Mouse (Mus musculus) spleen, adult 2 months (tissue): Measurements from ENCODE around the gene Jarid2. TPM values are rescaled to one million over a fixed set of nuclear protein-coding genes. Genes with fewer than 3 reads are reported as not detected.

Experiments used
- DNase-seq, 2 experiments: peaks; one replicate each; pipeline versions ENCODE4 v3.0.0 to v3.0.0-alpha.2; 2012 to 2021; ENCODE audit warnings: low spot score in 2 of 2, low read depth in 1 of 2
- H3K27ac ChIP-seq: fragments of 200-500 bp; 2 replicates; pipeline ENCODE4 v1.5.1; 2012; ENCODE audit warnings: low read length, inconsistent platforms; ENCODE audit not compliant: insufficient read depth
- H3K27me3 ChIP-seq: fragments of 200-500 bp; 2 replicates; pipeline ENCODE4 v1.6.1; 2012; ENCODE audit warnings: mild to moderate bottlenecking, moderate library complexity, low read length, inconsistent platforms; ENCODE audit not compliant: control insufficient read depth, insufficient read depth
- H3K36me3 ChIP-seq: fragments of 200-500 bp; 2 replicates; pipeline ENCODE4 v1.6.1; 2012; ENCODE audit warnings: mild to moderate bottlenecking, low read length, inconsistent platforms; ENCODE audit not compliant: control insufficient read depth, insufficient read depth
- H3K4me1 ChIP-seq: fragments of 200-500 bp; 2 replicates; pipeline ENCODE4 v1.6.1; 2011; ENCODE audit warnings: inconsistent platforms; ENCODE audit not compliant: control insufficient read depth, insufficient read depth, insufficient read length
- H3K4me3 ChIP-seq: fragments of 200-500 bp; 2 replicates; pipeline ENCODE4 v1.5.1; 2011; ENCODE audit warnings: mild to moderate bottlenecking, inconsistent platforms; ENCODE audit not compliant: insufficient read depth, insufficient read length; ENCODE audit errors: extremely low read depth
- CTCF ChIP-seq: fragments of 200-500 bp; IDR thresholded peaks from 2 replicates; pipeline ENCODE4 v1.5.1; 2011; ENCODE audit warnings: mild to moderate bottlenecking, inconsistent platforms; ENCODE audit not compliant: insufficient read depth, insufficient read length, insufficient replicate concordance; ENCODE audit errors: extremely low read depth
- POLR2A ChIP-seq: fragments of 200-500 bp; IDR thresholded peaks from 2 replicates; pipeline ENCODE4 v1.6.1; 2011; ENCODE audit warnings: low read depth, low read length, inconsistent platforms
- WGBS: fragments of 180-500 bp; shearing (Covaris S2); methylation state at CpG from one replicate; pipeline ENCODE4 v1.1.7; 2018; 5-methylcytosine and 5-hydroxymethylcytosine counted together
- polyA plus RNA-seq: library from polyadenylated mRNA; depleted of rRNA; stranded (reverse); fragments of >200 nt; gene quantifications from 2 replicates; pipeline ENCODE4 v1.2.3, GENCODE M21; 2012

Jarid2 gene
- polyA plus RNA-seq, 1 experiment = 10.9 TPM

DNA sequence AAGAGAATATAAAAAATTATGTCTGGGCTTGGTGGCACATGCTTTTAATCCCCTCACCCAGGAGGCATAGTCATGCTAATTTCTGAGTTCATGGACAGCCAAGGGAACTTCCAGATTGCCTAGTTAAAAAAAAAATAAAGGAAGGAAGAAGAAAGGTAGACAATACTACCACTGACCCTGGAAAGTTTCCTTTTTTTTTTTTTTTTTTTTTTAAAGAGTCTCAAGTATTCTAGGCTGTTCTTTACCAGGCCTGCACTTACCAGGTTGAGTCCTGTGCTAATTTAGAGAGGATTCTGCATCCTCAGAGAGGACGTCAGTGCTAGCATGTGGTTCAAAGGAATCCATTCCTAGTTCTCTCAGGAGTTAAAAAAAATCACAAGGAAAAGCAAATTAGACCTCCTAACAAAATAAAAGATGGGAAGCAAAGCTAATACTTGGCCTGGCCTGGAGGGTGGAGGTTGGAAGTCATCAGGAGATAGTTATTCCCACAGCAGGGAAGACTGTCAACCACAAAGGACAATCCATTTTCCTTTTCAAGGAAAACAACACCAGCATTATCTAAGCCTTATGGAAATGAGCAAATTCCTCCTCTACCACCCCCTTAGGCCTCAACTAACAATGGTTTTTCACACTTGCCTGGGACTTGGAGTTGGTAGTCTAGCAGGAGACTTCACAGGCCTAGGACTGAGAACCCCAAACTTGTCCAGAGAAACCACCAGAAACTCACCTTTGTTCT lies 961 bp upstream of the Jarid2 start:
- H3K27me3 ChIP-seq = no peaks in the 10 kb centered on the region; the same call in 1 of the 2 replicates
- H3K36me3 ChIP-seq = no peaks in the 10 kb centered on the region
- no peak for DNase-seq
- 91% methylated on average over 1 of the region's 1 CpGs for WGBS
- peaks cover 2% of the 10 kb centered on the region; the same call in 1 of the 2 replicates for H3K4me1 ChIP-seq
- no peak overlapping the region for H3K27ac ChIP-seq
- TF ChIP-seq POLR2A (no peak), CTCF (no peak)
- H3K4me3 ChIP-seq = no peak overlapping the region

DNA sequence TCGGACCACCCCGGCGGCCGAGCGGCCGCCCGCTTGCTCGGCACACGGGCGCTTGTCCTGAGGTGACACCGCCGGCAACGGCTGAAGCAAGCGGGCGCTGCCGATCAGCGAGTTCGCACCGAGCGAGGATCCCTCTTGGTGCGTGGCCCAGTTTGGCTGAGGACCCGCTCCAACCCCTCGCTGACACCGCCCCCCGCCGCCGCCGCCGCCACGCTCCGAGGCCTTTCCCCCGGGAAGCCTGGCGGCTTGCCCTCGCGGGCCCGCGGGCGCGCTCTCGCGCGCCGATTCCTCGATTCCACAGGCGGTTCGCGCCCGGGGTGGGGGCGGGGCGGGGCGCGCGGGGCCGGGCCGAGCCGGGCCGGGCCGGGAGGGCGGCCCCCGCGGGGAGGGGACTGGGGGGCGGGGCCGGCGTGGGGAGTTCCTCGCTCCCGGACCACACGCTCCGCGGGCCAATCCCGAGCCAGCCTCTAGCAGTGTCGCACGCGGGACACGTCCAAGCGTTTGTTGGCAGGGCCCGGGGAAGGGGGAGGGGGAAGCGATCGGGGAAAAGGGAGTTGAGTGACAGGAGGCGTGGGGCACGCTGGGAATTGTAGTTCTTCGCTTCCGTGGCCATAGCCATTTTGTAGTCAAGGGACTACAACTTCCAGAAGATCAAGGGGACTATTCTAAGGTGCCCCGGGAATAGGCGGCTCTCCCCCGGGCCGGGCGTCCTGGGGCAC lies 1.0 kb downstream of the Jarid2 start:
- peak overlapping the region; percentile 86 for H3K4me3 ChIP-seq
- no peaks in the 10 kb centered on the region for H3K36me3 ChIP-seq
- DNase-seq = peak; percentile 95
- peaks cover 4% of the 10 kb centered on the region for H3K4me1 ChIP-seq
- TF ChIP-seq CTCF (no peak), POLR2A (no peak)
- peak overlapping the region; percentile 99 for H3K27ac ChIP-seq
- 2% methylated on average over 82 of the region's 87 CpGs for WGBS
- no peaks in the 10 kb centered on the region; the same call in 1 of the 2 replicates for H3K27me3 ChIP-seq

DNA sequence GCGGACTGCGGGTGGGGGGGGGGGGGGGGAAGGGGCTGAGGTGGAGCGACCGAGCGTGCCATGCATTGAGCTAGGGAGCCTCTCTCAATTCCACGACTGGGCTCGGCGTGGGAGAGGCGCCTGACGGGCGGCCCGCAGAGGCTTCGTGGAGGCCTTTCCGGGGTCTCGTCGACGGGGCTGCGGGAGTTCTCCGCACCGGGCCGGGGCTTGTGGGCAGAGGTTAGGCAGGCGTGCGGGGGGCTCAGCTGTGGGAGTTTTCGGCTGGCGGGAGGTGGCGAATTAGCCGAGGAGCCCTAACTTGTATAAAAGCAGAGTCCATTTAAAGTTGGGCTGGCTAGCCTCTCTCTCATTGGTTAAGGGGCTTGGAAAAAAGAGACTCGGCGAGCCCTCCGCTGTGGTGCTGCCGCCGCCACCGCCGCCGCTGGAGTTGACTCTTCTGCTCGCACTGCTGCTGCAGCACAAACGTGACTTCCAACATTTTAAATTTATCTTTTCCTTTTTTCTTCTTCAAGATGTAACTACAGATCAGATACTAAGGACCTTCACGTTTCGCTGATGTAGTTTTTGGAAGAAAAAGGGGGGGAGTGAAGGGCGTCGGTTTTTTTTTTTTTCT lies 1.8 kb downstream of the Jarid2 start:
- DNase-seq = peak; percentile 85
- no peaks in the 10 kb centered on the region for H3K36me3 ChIP-seq
- under 1% methylated on average over 37 of the region's 41 CpGs for WGBS
- peak overlapping the region; percentile 86 for H3K4me3 ChIP-seq
- H3K27ac ChIP-seq = peak overlapping the region; percentile 99
- peaks cover 4% of the 10 kb centered on the region for H3K4me1 ChIP-seq
- TF ChIP-seq CTCF (no peak), POLR2A (peak; percentile 98)
- H3K27me3 ChIP-seq = no peaks in the 10 kb centered on the region; the same call in 1 of the 2 replicates

DNA sequence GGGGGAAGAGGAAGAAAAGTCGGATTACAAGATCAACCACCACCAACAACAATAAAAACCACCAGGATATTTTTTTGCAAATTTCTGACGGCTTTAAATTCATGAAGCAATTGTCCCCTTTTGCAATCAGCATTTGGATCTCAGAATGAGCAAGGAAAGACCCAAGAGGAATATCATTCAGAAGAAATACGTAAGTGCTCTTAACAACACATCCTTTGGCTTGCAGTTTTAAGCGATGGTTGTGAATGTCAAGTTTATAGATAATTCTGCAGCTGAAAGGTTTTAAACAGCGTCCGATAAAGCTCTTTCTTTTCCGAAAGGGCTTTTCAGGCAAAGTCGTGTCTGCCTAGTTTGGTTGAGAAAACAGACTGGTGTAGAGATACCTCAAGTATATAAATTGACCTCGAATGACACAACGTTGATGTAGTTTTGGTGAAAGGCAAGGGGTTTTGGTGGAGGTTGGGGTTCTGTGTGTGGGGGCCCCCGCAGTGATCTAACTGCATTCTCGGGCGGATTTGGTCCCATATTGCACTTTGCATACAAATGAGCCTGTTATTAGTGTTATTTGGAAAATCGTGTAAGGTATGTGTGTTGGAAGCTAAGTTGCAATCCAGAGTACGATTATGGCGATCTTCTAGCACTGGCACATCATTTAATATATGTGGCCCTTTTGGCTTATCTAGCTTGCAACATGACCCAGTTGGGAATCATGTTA lies 2.6 kb downstream of the Jarid2 start:
- WGBS = under 1% methylated on average over 16 of the region's 16 CpGs
- Histone ChIP-seq H3K27ac (peak overlapping the region; percentile 44; the same call in 1 of the 2 replicates), H3K36me3 (no peaks in the 10 kb centered on the region), H3K4me3 (peak overlapping the region; percentile 80), H3K27me3 (no peaks in the 10 kb centered on the region; the same call in 1 of the 2 replicates), H3K4me1 (peaks cover 4% of the 10 kb centered on the region)
- TF ChIP-seq POLR2A (no peak), CTCF (no peak)
- no peak for DNase-seq

DNA sequence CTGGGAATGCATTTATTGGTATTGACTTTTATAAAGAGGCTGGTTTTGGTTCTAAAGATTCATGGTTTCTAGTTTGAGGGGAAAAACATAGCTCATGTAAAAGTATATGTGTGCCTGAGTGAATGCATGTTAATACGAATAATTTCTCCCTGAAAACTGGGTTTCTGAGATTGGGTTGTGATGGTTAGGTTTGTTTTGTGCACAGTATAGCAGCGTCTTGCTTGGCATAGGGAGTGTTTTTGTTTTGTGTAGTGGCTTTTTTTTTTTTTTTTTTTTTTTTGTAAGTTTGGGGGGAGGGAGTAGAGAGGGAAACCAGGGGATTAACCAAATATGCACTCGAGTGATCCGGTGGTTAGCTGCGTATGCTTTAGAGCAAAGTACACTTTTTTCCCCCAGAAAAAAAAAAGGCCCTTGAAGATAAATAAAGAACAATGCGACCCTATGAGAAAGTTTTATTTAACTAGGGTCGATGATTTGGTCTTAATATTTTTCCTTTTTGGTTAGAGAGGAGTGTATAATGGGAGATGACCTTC lies 3.2 kb downstream of the Jarid2 start:
- H3K27me3 ChIP-seq = no peaks in the 10 kb centered on the region; the same call in 1 of the 2 replicates
- H3K36me3 ChIP-seq = no peaks in the 10 kb centered on the region
- TF ChIP-seq CTCF (no peak), POLR2A (no peak)
- H3K27ac ChIP-seq = no peak overlapping the region; the same call in 1 of the 2 replicates
- 0% methylated on average over 7 of the region's 7 CpGs for WGBS
- peak overlapping the region; percentile 80 for H3K4me3 ChIP-seq
- DNase-seq = no peak
- H3K4me1 ChIP-seq = peaks cover 4% of the 10 kb centered on the region

DNA sequence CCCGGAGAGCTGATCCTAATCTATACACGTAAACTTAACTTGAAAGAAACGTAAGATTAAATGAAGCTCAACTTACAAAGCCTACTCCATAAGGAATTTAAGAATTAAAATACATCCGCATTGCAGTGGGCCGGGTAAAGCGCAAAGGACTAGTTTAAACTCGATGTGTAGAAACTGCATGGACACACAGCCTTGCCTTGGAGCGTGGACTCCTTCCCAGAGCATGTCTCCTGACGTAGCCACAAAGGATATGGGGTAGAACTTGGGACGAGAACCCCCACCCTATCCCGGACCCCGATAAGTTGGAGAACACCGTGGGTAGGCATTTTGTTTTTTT lies 3.7 kb downstream of the Jarid2 start:
- no peak for DNase-seq
- TF ChIP-seq CTCF = no peak
- TF ChIP-seq POLR2A = no peak
- Histone ChIP-seq H3K4me3 (peak overlapping the region; percentile 80), H3K27me3 (no peaks in the 10 kb centered on the region; the same call in 1 of the 2 replicates), H3K4me1 (peaks cover 4% of the 10 kb centered on the region), H3K27ac (peak overlapping the region; percentile 75), H3K36me3 (no peaks in the 10 kb centered on the region)
- WGBS = 2% methylated on average over 13 of the region's 13 CpGs
